Mouse (Mus musculus) CD4-positive, CD25-positive, alpha-beta regulatory T cell, adult 4 months (primary cell): Measurements from ENCODE around the gene Tjp3. TPM values are rescaled to one million over a fixed set of nuclear protein-coding genes. Genes with fewer than 3 reads are reported as not detected.

Experiments used
- ATAC-seq: one replicate; pipeline ENCODE4 v1.8.0; 2017
- polyA plus RNA-seq, 2 experiments: library from polyadenylated mRNA; unstranded; fragments of 100-300 nt; shearing (Covaris generic); gene quantifications; one replicate each; pipeline ENCODE4 v1.2.1; 2017

The Tjp3 gene
- polyA plus RNA-seq, 2 experiments from 2014 or later = 2.4 to 2.6 TPM

DNA sequence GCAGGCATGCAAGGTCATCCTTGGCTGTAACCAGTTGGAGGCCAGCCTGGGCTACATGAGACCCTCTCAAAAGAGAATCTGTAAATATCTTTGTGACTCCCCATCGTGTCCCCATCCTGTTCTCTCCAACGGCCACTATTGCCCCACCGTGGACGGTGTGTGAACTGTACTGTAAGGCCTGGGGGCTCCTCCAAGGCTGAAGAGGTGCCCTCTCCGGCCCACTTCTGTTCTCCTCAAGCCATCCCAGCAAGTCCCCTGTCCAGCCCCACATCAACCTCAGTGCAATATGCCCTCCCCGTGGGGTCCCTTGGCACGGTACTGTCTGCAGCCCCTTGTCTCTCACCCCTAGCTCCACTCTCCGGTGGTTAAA is 27.9 kb upstream of the Tjp3 start:
- ATAC-seq = no peak

DNA sequence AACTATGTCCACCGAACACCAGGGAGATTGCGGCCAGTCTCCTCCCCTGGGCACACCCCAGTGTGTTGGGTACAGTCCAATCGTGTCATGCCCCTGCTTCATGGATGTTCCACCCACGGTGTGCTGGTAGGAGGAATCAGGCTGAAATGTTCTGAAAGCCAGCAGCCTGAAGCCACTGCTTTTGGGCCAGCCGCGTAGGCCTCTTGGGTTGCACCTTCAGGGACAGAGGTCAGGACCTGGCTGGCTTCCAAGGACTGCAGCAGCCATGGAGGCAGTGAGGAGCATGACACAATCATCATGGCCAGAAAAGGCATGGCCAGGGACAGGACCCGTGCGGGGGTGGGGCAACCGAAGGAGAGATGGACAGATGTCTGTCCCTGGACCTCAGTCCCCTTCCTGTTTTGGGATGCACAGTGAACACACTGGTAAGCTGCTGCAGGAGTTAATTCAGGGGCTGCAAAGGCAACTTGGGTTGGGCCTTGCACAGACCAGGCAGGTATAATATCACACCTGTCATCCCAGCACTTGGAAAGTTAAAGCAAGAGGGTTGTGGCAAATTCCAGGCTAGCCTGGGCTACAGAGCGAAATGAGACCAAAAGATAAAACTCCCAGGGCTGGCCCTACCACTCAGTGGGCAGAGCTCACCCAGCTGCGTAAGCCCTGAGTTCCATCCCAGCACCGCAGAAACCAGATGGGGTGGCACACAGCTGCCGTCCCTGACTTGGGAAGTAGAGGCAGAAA is 27.4 kb upstream of the Tjp3 start:
- no peak for ATAC-seq

DNA sequence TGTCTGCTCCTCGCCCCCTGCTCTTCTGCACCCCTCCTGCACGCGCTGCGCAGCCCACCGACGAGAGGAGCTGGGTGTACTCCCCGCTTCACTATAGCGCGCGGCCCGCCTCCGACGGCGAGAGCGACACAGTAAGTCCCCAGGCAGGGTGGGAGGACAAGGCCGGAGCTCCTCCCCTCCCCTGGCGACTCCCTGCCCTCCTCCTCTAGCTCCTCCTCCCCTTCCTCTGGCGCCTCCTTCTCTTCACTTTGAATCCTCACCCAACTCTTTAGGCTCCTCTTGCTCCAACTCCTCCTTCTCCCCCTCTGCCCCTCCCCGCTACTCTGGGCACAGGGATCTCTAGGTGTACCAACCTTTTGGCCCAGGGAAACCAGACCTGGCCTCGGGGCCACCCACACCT is 25.9 kb upstream of the Tjp3 start:
- no peak for ATAC-seq

DNA sequence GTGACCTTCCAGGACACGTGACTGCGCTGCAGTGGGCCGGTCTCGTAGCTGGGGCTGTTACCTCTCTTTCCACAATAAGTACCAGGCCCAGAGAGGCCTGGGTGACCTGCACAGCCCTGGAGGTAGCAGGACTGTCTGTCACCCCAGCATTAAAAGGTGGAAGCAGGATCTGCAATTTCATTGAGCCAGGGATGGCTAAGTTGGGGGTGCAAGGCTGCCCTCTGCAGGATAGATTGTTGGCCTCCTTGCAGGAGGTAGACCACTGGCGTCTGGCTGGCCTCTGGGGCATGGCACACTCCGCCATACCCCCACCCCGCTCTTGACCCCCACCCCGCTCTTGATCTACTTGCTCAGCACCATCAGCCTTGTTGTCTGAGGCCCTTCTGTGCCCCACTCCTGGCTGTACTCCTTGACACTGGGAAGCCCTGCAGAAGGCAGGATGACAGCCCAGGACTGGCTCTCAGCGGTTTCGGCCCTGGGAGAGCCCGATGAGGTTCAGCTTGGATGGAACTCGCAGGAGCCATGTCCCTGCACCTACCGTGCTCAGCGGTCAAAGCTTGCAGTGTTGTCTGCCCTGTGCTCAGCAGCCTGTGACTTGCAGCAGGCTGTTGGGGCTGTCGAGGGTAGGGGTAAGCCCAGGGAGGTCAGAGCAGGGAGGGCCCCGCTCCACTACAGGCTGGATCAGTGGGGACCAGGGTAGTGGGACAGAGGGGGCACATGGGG is 25.1 kb upstream of the Tjp3 start:
- ATAC-seq = no peak

DNA sequence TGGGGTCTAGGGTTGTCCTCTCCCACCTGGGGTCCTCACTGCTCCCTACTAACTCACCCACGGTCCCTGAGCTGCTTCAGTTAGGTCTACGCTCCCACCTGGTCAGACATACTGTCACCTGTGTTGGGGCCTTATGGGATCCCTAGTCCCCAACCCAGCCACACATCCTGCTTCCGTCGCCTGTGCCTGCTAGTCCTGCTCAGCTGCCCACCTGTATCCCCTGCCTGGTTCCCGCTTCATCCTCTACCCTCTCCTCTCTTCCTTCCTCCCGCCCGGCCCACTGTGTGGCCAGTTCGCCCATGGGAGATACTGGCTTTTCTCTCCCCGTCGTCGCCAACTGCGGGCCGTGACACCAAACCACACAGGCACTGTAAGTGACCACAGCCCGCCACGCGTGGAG is 24.2 kb upstream of the Tjp3 start:
- ATAC-seq = no peak

DNA sequence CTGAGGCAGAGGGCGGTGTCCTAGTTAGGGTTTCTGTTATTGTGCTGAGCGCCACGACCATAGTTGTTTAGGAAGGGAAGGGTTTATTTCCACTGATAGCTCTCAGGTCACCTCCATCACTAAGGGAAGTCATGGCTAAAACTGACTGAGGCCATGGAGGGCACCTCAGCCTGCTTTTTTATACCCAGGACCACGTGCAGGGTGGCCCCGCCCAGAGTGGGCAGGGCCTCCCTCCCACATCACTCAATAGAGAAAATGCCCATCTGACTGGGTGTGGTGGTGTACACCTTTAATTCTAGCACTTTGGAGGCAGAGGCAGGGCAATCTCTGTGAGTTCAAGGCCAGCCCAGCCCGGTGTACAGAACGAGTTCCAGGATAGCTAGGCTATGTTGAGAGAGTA is 22.8 kb upstream of the Tjp3 start:
- ATAC-seq = no peak

DNA sequence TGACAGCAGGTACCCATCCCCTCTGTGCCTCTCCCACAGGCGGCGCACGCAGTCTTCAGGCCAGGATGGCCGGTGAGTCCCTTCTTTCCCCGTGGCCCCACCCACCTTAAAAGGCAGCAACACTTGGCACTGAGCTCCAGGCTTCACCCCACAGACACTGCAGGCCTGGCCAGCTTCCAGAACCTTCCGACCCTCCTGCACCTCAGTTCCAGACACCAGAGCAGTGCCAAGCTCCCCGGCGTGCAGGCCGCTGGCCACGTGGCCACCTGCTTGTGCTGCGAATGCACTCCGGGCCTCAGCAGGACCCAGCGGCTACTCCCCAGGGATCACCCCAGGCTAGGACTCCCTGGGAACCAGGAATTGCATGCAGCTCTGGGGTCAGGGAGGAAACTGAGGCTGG is 22.2 kb upstream of the Tjp3 start:
- ATAC-seq = no peak

DNA sequence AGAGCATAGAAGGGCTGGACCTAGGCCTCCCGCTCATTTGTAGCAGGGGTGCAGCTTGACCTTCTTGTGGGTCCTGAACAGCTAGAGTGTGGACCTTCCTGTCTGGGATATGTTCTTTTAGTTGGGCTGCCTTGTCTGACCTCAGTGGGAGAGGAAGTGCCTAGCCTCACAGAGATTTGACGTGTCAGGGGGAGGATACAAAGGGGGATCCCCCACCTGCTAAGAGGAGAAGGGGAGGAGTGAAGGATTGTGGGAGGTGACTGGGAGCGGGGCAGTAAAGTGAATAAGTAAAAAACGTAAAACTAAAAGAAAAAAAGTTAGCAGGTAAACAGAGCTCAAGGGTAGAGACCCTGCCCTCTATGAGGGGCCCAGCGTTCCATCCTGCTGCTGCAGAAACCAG is 18.2 kb upstream of the Tjp3 start:
- peak; percentile 92 for ATAC-seq

DNA sequence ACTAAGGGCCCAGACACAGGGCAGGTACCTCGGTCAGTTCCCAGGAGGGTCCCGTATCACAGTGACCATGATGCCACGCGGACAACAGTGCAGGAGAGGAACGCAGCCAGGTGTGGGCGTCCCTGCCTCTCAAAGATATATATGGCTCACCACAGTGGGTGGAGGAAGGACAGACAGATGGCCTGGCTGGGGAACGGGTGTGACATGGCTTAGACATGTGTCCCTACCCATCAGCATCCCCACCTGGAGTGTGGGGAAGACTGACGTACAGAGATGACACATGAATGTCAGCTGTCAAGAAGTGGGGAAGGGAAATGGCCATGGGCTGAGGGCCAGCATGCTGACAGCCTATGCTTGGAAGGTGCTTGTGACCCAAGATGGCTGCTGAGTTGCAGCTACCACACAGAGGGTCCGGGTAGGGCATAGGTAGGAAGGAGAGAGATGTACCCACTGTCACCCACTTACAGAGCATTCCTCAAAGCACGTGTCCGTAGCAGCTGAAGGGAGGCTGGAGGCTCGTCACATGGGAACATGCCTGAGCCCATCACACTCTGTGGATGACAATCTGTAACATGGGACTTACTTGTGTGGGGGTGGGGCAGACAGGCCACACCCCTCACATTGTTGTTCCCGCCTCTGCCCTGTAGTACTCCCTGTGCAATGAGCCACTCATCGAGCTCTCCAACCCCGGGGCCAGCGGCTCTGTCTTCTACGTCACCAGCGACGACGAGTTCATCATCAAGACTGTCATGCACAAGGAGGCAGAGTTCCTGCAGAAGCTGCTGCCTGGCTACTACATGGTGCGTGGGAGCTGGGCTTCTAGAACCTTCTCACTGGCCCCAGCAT is 15.7 kb upstream of the Tjp3 start:
- no peak for ATAC-seq

DNA sequence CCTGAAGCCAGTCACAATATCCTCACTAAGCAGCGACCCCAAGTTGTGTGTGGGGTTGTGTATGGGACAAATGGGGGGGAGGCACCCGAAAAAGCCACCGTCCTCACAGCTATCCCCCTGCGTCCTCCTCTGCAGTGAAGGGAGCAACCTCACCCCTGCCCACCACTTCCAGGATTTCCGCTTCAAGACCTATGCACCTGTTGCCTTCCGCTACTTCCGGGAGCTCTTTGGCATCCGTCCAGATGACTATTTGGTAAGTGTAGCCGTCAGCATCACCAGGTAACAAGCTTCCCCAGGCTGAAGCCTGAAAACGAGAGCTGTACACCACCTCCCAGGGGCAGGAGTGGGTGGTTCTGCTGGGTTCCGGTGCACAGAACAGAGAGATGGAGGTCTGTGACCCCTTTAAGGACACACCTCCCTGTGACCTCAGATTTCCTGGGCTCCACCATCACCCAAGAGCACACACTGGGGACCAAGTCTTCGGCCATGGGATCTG is 14.8 kb upstream of the Tjp3 start:
- ATAC-seq = no peak

DNA sequence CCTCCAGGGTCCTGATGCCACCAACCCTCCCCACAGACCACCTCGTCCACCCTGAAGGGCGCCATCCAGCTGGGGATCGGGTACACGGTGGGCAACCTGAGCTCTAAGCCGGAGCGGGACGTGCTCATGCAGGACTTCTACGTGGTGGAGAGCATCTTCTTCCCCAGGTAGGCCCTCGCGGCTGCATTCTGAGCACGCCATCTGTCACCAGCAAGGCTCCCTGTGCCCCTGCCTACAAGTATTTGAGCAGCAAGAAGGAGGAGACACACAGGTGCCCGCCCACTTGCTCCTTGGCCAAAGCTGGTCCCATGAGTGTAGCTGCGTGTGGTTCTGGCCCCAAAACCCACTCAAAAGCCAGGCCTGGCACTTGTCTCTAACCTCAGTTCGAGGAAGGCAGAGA is 14.3 kb upstream of the Tjp3 start:
- no peak for ATAC-seq

DNA sequence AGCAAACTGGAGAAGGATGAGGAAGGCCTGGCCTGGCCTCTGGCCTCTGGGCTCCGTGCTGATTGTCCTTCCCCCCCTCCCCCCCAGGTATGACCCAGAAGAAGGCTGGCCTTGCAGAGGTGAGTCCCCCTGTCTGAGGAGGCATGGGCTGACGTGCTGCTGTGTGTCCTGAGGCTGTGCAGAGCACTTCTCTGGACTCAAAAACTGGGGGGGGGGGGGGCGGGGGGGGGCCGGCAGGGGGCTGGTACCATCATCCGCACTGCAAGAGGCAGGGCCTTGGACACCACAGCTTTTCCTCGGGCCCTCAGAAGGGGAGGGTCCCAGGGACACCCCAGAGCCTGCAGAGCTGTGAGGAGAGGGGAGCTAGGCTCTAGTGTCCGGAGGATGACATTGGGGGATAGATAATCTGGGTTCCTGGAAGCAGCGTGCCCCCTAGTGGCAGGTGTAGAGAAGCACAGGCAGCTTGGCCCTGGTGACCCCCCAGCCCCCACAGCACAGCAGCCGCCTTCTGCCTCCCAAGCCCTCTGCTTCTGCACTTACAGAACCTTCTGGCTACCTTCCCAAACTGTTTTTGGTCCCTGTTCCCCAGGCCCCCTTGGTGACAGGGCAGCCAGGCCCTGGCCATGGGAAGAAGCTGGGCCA is 13.3 kb upstream of the Tjp3 start:
- peak; percentile 36 for ATAC-seq

DNA sequence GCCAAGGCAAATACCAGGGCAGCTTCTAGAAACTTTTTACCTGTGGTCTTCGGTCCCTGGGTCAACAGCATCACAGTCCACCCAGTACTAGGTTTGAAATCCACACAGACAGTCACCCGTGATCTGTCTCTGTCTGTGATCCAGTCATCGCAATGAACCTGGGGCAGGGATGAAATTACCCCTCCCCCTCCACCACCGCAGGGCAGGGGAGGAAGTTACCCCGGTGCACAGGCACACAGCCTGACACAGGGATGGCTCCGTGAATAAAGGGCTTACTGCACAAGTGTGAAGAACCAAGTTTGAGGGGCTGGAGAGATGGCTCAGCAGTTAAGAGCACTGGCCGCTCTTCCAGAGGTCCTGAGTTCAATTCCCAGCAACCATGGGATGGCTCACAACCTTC is 12.4 kb upstream of the Tjp3 start:
- ATAC-seq = peak; percentile 78

DNA sequence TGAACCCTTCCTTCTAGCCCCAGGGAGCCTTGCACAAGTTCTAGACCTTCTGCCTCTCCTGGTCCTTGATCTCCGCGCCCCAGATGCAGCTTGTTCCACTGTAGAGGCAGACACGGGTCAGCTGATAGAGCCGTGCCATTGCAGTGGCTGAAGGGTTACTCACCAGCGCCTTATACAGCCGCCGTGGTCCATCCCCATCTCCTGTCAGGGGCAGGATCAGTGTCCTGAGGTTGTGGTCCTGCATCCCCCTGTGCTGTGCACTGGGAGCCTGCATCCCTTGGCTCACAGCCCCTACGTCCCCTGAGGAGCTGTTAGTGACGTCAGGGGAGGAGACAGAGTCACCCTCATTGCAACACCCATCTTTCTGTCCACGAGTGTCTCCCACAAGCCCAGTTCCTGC is 11.9 kb upstream of the Tjp3 start:
- ATAC-seq = peak; percentile 15

DNA sequence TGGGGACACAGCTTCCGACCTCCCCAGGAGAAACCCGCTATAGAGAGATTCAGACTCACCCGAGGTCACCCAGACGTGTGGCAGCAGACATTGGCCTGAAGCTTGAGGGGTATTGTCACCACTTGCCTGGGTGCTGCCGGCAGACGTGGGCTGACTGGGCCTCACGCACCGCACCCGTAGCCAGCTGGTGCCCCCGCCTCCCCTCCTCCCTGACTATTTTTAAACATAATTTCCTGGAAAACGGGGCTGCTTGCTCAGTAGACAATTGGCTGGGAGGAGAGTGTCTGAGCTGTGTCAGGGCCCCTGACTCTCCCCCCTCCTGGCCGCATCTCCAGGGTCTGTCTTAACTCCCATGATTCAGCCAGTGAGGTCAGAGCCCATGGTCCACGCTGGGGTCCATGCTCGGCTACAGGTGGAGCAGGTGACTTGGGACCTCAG is 11.4 kb upstream of the Tjp3 start:
- no peak for ATAC-seq

DNA sequence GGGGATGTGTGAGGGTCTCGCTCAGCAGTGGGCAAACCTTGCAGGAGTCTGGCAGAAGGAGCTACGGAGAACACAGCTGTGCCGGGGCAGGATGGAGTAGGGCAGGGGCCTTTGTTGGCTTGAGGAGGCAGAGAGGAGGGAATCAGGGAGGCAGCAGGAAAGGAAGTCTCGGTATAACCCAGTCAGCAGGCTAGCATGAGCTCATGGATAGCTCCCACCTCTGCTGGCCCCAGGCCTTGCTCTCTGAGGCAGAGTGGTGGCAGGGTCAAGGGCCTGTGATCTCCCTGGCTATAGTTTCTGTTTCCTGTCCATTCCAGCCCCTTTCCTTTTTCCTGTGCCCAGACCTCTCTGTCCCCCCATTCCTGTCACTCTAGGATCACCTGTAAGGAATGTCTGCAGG is 10.9 kb upstream of the Tjp3 start:
- ATAC-seq = no peak

DNA sequence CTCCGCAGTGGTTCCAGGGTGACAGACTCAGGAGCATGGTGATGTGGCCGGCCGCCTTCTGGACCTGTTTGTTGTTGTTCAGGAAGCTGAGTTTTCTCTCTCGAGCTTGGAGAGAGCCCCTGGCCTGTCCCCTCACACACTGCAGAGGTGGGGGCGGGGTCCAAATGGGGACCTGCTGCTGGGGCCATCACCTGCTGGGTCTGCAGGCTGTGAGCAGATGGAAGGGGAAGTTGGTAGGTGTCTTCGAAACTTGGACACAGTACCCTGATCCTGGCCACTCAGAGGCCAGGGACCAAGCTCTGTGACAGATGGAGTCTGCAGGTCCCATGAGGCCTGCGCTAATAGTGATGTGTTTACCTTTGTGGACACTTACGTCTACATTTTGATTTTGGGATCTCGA is 9.9 kb upstream of the Tjp3 start:
- ATAC-seq = no peak

DNA sequence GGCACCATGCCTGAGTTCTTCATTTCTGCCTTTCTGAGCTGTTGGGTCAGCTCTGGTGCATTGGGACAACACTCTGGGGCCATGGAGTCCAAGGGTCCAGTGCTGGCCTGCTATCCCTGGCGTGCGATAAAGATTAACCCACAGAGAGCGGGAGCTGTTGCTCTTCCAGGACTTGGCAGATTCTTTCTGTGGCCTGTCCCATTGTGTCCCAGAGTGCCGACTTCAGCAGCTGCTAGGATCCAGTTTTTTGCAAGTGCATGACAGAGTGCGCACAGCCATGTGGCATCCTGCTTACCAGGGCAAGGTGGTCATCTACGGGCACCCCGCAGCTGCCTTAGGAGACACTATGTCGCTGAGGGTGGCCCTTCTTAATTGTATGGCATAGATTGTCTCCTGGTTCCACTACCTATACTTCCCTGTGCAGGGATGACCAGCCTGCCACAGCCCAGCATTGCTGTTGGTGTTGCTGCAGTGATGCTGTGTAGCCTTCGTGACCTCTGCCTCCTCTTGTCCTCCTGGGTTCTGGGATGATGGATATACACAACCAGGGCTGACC is 9.0 kb upstream of the Tjp3 start:
- no peak for ATAC-seq

DNA sequence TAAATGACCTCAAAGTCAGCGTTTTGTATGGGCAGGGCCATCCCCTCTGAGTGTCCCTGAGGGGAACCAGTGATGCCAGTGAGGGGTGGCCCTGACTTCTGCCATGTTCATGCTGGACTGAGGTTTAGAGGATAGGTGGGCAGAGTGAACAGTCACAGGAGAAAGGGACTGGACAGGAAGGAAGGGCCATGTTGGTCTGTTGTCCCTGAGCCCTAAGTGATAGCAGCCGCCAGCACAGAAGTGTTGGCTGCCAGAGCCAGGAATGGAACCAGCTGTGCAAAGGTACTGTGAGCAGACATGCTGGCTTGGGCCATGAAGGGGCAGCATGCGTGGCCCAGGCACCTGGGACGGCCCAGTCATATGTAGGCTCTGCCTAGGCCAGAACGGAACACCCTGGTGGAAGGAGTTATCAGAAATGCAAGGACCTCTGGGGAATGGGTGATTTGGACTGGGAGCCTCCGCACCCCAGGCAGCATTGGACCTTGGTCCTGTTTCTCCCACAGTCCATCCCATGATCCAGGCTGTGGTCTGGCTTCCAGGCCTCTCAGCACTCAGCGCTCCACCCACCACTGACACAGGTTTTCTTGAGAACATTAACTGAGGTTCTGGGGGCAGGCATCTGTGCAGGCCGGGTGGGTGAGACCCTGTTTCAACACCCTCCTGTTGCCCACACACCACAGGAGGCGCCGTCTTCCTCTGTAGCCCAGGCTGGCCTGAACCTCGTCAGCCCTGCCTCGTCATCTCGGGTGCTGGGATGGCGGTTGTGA is 8.4 kb upstream of the Tjp3 start:
- no peak for ATAC-seq

DNA sequence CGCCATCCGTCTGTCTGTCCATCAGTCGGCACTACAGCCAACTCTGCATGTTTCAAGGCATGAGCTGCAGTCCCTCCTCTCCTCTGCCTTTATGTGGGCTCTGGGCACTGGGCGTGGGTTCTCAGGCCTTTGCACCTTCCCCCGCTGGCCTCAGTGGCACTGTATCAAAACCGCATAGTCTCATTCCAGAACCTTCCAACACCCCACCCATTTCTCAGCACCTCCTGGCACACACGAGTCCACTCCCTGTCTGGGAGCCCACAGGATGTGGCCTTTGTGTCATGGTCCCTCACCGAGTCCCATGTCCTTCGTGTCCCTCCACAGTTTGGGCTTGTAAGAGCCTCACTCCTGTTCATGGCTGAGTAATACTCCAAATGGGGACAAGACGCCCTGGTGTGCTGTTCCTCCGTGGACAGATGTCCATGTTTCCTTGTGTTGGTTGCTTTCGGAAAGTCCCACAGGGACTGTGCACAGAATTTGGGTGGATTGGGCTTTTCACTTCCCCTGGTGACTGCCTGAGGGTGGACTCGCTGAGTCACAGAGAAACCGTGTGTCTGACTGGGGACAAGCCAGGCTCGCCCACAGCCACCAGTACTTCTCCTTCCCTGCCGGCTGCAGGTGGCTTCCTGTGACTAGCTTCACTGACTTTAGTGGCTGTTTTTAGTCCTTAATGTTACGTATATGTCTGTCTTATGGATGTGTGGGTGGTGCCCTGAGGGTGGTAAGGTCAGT is 7.2 kb upstream of the Tjp3 start:
- ATAC-seq = peak; percentile 61

DNA sequence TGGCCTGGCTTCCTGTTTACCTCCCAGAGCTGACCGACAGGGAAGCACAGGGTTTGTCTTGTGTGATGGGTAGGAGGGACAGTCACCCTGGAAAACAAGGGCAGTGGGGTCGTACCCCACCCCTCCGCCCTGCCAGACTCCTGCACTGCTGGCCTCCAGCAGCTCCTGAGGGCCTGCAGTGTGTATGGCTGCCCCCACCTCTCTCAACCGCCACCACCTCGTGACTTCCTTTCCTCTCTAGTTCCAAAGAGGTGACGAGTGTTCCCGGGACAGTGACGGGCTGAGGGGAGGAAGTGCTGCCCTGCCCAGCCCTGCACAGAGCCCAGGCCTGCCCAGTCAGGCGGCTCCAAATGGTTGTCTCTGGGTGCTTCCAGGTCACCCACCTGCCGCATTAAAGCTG is 6.5 kb upstream of the Tjp3 start:
- peak; percentile 65 for ATAC-seq
